Mouse (Mus musculus): ENCODE results near the gene Mpdz. TPM values are rescaled to one million over a fixed set of nuclear protein-coding genes. Genes with fewer than 3 reads are reported as not detected.

Gene Mpdz
- polyA plus RNA-seq, 1 experiment from 2014 or later, result 14.8 TPM

GRCm38 (mm10) chr4:81443566-81443965 is 951 bp upstream of the Mpdz start:
- Histone ChIP-seq H3K4me1 (replicated peaks) (peaks cover 13% of the 10 kb centered on the region), H3K9ac (no peak overlapping the region), H3K27ac (no peak overlapping the region), H3K36me3 (no peaks in the 10 kb centered on the region), H3K4me2 (no peak overlapping the region), H3K9me3 (no peaks in the 10 kb centered on the region), H3K27me3 (peaks cover 7% of the 10 kb centered on the region; the same call in 1 of the 2 replicates), H3K4me3 (no peak overlapping the region)
- WGBS, result 90% methylated on average over 5 of the region's 5 CpGs
- ATAC-seq (ENCODE audit: low FRiP score), result no peak

GRCm38 (mm10) chr4:81433961-81434360 is 8.7 kb downstream of the Mpdz start:
- ATAC-seq (ENCODE audit: low FRiP score), result no peak
- 95% methylated on average over 3 of the region's 3 CpGs for WGBS

DNA sequence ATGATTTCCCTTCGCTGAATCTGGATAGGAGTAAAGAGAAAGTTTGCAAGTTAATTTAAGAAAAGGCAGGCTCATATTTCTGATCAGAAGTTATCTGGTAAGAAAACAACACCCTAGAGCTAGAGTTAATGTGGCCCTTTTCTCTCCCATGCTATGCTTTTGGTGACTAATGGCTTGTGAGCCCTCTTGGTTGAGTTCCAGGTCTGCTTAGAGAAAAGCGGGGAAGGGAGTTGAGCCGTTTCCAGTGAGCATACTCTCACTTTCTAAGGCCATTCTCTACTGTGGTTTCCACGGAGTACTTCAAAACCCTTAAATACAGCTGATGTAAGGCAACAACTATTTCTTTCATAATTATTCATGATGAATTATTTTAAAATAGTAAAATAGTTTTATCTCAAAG is 11.8 kb downstream of the Mpdz start:
- H3K36me3 ChIP-seq, result no peaks in the 10 kb centered on the region
- no peaks in the 10 kb centered on the region for H3K4me1 ChIP-seq (replicated peaks)
- H3K27ac ChIP-seq, result no peak overlapping the region
- H3K27me3 ChIP-seq, result no peaks in the 10 kb centered on the region
- H3K4me2 ChIP-seq, result no peak overlapping the region
- H3K9me3 ChIP-seq, result no peaks in the 10 kb centered on the region
- no peak for ATAC-seq (ENCODE audit: low FRiP score)
- H3K9ac ChIP-seq, result no peak overlapping the region
- WGBS, result 80% methylated on average over 4 of the region's 4 CpGs
- H3K4me3 ChIP-seq, result no peak overlapping the region

More at GRCm38 (mm10) chr4:81433961-81434360, 8.7 kb downstream of the Mpdz start:
- H3K9me3 ChIP-seq, result no peaks in the 10 kb centered on the region
- no peaks in the 10 kb centered on the region for H3K27me3 ChIP-seq
- H3K9ac ChIP-seq, result no peak overlapping the region
- no peak overlapping the region for H3K27ac ChIP-seq
- no peaks in the 10 kb centered on the region for H3K36me3 ChIP-seq
- no peaks in the 10 kb centered on the region for H3K4me1 ChIP-seq (replicated peaks)
- no peak overlapping the region for H3K4me3 ChIP-seq
- H3K4me2 ChIP-seq, result no peak overlapping the region

DNA sequence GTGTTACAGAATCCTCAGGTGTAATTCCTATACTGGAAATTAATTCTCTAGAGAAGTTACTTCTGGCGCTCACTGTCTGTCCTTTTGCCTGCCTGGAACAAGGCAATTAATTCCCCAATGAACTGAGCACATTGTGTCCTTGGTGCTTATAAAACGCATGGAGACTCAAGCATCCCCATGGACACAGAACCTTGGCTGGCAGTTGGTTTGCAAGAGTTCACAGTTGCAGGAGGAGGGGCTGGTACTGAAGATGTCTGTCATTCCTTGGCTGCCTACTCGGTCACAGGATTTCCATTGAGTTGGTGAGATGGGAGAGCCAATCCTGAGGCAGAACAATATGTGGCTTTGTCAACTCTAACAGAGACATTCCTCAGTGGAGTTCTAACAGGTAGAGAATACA is 12.5 kb downstream of the Mpdz start:
- no peaks in the 10 kb centered on the region for H3K9me3 ChIP-seq
- no peak overlapping the region for H3K9ac ChIP-seq
- H3K36me3 ChIP-seq, result no peaks in the 10 kb centered on the region
- 62% methylated on average over 3 of the region's 3 CpGs for WGBS
- H3K4me2 ChIP-seq, result no peak overlapping the region
- no peak for ATAC-seq (ENCODE audit: low FRiP score)
- no peaks in the 10 kb centered on the region for H3K4me1 ChIP-seq (replicated peaks)
- H3K27ac ChIP-seq, result no peak overlapping the region
- no peak overlapping the region for H3K4me3 ChIP-seq
- no peaks in the 10 kb centered on the region for H3K27me3 ChIP-seq

DNA sequence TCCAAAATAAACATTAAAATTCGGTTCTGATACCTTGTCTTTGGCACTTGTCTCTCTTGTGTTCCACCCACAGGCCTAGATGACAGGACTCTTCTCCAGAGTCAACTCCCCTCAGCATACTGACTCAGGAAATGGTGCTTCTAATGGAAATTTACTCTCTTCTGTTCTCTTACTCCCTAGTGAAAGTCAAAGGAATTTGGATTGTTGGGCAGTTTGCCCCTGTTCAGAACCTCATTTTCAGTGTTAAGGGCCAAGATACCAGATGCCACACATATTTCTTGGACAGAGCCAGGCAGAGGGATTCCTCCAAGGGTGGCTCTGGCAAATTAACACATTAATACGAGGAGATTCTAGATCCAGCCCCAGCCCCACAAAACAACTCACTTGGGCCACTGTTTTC is 12.9 kb downstream of the Mpdz start:
- H3K4me3 ChIP-seq, result no peak overlapping the region
- no peak overlapping the region for H3K4me2 ChIP-seq
- H3K27ac ChIP-seq, result no peak overlapping the region
- H3K9me3 ChIP-seq, result no peaks in the 10 kb centered on the region
- 84% methylated on average over 2 of the region's 2 CpGs for WGBS
- H3K9ac ChIP-seq, result no peak overlapping the region
- no peak for ATAC-seq (ENCODE audit: low FRiP score)
- H3K36me3 ChIP-seq, result no peaks in the 10 kb centered on the region
- H3K27me3 ChIP-seq, result no peaks in the 10 kb centered on the region
- no peaks in the 10 kb centered on the region for H3K4me1 ChIP-seq (replicated peaks)

GRCm38 (mm10) chr4:81423556-81423955 is 19.1 kb downstream of the Mpdz start:
- no peak overlapping the region for H3K4me3 ChIP-seq
- H3K27me3 ChIP-seq, result no peaks in the 10 kb centered on the region
- H3K36me3 ChIP-seq, result no peaks in the 10 kb centered on the region
- H3K4me1 ChIP-seq (replicated peaks), result peaks cover 3% of the 10 kb centered on the region; the same call in 1 of the 2 replicates
- no peak overlapping the region for H3K4me2 ChIP-seq
- 92% methylated on average over 1 of the region's 1 CpGs for WGBS
- no peak overlapping the region for H3K9ac ChIP-seq
- H3K9me3 ChIP-seq, result no peaks in the 10 kb centered on the region
- no peak for ATAC-seq (ENCODE audit: low FRiP score)
- no peak overlapping the region for H3K27ac ChIP-seq

- Histone ChIP-seq H3K36me3 (no peaks in the 10 kb centered on the region), H3K4me2 (no peak overlapping the region), H3K9me3 (no peaks in the 10 kb centered on the region), H3K9ac (no peak overlapping the region), H3K27ac (no peak overlapping the region), H3K4me1 (replicated peaks) (peaks cover 7% of the 10 kb centered on the region; the same call in 1 of the 2 replicates), H3K27me3 (no peaks in the 10 kb centered on the region), H3K4me3 (no peak overlapping the region)
- no peak for ATAC-seq (ENCODE audit: low FRiP score)
- WGBS, result 81% methylated on average over 2 of the region's 2 CpGs
Observed at GRCm38 (mm10) chr4:81421621-81422020, 21.0 kb downstream of the Mpdz start.

- no peak overlapping the region for H3K4me3 ChIP-seq
- WGBS, result 46% methylated on average over 10 of the region's 10 CpGs
- H3K4me1 ChIP-seq (replicated peaks), result peaks cover 12% of the 10 kb centered on the region
- no peaks in the 10 kb centered on the region for H3K27me3 ChIP-seq
- ATAC-seq (ENCODE audit: low FRiP score), result peak; percentile 49; the same call in 1 of the 2 replicates
- no peaks in the 10 kb centered on the region for H3K9me3 ChIP-seq
- H3K27ac ChIP-seq, result no peak overlapping the region
- no peak overlapping the region for H3K9ac ChIP-seq
- H3K36me3 ChIP-seq, result no peaks in the 10 kb centered on the region
- H3K4me2 ChIP-seq, result peak overlapping the region; percentile 36
Observed at GRCm38 (mm10) chr4:81415324-81416026, 27.1 kb downstream of the Mpdz start.

DNA sequence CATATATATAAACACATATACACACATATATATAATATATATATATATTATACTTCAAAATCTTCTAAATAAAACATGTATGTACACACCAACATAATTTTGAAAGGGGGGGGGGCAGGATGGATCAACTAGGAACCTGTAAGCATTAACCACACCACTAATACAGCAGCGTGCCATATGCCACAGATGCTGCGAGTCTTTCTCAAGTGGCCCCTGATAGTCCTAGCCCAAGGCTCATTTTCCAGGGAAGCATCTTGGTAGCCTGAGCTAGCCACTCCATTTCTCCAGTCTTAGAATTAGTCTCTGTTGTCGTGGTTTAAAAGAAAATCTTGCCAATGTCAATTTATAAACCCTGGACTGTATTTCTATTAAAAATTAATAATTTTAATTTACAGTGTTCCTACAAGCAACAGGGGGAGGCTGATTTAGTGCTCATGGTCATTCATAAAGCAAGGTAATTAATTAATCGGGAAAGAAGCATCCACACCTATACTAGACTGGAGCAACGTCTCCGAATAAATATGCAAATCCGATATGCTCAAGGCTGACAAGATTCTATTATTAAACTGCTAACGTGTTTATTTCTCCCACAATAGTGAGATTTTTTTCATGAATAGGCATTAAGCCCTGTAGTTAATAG is 27.8 kb downstream of the Mpdz start:
- Histone ChIP-seq H3K4me2 (peak overlapping the region; percentile 36), H3K36me3 (no peaks in the 10 kb centered on the region), H3K4me3 (no peak overlapping the region), H3K27me3 (no peaks in the 10 kb centered on the region), H3K9me3 (no peaks in the 10 kb centered on the region), H3K9ac (no peak overlapping the region), H3K4me1 (replicated peaks) (peaks cover 12% of the 10 kb centered on the region), H3K27ac (no peak overlapping the region)
- ATAC-seq (ENCODE audit: low FRiP score), result peak; percentile 61; the same call in 1 of the 2 replicates
- 66% methylated on average over 8 of the region's 8 CpGs for WGBS

GRCm38 (mm10) chr4:81396883-81397282 is 45.7 kb downstream of the Mpdz start:
- Histone ChIP-seq H3K4me3 (no peak overlapping the region), H3K4me1 (replicated peaks) (no peaks in the 10 kb centered on the region), H3K9me3 (no peaks in the 10 kb centered on the region), H3K9ac (no peak overlapping the region), H3K27me3 (no peaks in the 10 kb centered on the region), H3K4me2 (no peak overlapping the region), H3K27ac (no peak overlapping the region), H3K36me3 (peaks cover 3% of the 10 kb centered on the region; the same call in 1 of the 2 replicates)
- WGBS, result 90% methylated on average over 6 of the region's 6 CpGs
- ATAC-seq (ENCODE audit: low FRiP score), result no peak

DNA sequence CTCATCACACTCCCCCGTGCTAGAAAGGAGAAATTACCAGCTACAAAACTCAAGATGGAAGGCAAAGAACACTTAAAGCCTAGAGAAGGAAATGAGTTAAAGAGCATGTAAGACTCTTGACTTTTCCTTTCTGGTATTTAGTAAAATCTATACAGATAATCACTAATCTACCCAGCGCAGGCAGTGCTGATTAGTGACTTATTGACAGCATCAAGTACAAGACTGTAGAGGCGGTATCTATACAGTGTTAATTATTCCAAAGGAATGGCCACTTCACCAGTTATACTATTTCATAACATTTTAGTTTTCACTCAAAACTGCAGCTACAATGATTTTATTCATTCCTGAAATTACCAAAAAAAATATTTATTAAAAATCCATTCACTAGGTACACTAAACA is 49.7 kb downstream of the Mpdz start:
- no peak overlapping the region for H3K9ac ChIP-seq
- H3K4me1 ChIP-seq (replicated peaks), result peaks cover 7% of the 10 kb centered on the region
- no peak overlapping the region for H3K4me2 ChIP-seq
- H3K27ac ChIP-seq, result no peak overlapping the region
- no peak overlapping the region for H3K4me3 ChIP-seq
- H3K36me3 ChIP-seq, result peaks cover 3% of the 10 kb centered on the region; the same call in 1 of the 2 replicates
- ATAC-seq (ENCODE audit: low FRiP score), result no peak
- H3K9me3 ChIP-seq, result no peaks in the 10 kb centered on the region
- no peaks in the 10 kb centered on the region for H3K27me3 ChIP-seq
- WGBS, result 84% methylated on average over 3 of the region's 3 CpGs

GRCm38 (mm10) chr4:81389263-81389662 is 53.4 kb downstream of the Mpdz start:
- Histone ChIP-seq H3K27me3 (no peaks in the 10 kb centered on the region), H3K4me1 (replicated peaks) (peaks cover 7% of the 10 kb centered on the region), H3K9me3 (no peaks in the 10 kb centered on the region), H3K9ac (no peak overlapping the region), H3K4me2 (no peak overlapping the region), H3K36me3 (peaks cover 6% of the 10 kb centered on the region; the same call in 1 of the 2 replicates), H3K4me3 (no peak overlapping the region), H3K27ac (no peak overlapping the region)
- ATAC-seq (ENCODE audit: low FRiP score), result peak; percentile 32; the same call in 1 of the 2 replicates

- Histone ChIP-seq H3K4me3 (no peak overlapping the region), H3K36me3 (peaks cover 8% of the 10 kb centered on the region; the same call in 1 of the 2 replicates), H3K9me3 (no peaks in the 10 kb centered on the region), H3K4me2 (no peak overlapping the region), H3K27ac (no peak overlapping the region), H3K9ac (no peak overlapping the region), H3K27me3 (no peaks in the 10 kb centered on the region), H3K4me1 (replicated peaks) (peaks cover 7% of the 10 kb centered on the region)
- 76% methylated on average over 2 of the region's 2 CpGs for WGBS
- ATAC-seq (ENCODE audit: low FRiP score), result no peak
Observed at GRCm38 (mm10) chr4:81387644-81388043, 55.0 kb downstream of the Mpdz start.

All from hindbrain, embryonic 13.5 days (tissue).